Mouse (Mus musculus): ENCODE measurements around the gene Mylk3. TPM values are rescaled to one million over a fixed set of nuclear protein-coding genes. Genes with fewer than 3 reads are reported as not detected.
A peak's percentile ranks its signal among the peaks of the same experiment; 100 is the strongest.

Mylk3 gene
- total RNA-seq, 2 experiments from 2014 or later, result 3.6 to 5.2 TPM

DNA sequence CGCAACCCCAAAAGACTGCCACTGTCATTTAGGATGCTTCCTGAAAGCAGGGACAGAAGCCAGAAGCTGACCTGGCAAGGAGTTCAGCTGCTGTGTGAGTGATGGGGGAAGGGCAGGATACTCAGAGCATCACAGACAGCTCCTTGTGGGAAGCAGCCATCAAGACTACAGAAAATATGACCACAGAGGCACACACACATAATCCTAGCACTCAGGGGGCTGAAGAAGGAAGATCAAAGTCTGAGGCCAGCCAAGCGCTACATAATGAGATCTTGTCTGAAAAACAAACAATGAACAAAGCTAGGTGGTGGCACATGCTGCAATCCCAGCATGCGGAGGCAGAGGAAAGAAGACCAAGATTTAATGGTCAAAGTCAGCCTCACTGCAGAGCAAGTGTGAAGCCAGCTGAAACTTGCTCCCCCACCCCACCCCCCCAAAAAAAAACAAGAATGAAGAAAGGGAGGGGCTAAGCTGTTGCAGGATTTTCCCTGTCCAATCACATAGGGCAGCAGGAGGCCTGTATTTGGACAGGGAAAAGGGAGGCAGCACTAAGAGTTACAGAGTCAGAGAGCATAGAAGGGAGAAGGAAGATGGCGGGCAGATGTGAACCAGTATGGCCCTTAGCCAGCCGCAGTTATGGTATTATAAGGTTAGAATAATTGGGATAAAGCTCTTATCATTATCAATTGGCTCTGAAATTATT, 46.1 kb downstream of the Mylk3 start:
- Histone ChIP-seq H3K27ac (no peak overlapping the region), H3K4me3 (no peak overlapping the region)
- no peak for DNase-seq (ENCODE audit: extremely low spot score in 1 of 2, low spot score in 2 of 2)
- TF ChIP-seq CTCF (IDR thresholded peaks at IDR 0.05), result no peak
- intact Hi-C loops (cut with DNase I), result loop anchor here (5.0 kb wide), 1 partner anchor 52 kb away; no protein-coding TSS in a partner anchor

DNA sequence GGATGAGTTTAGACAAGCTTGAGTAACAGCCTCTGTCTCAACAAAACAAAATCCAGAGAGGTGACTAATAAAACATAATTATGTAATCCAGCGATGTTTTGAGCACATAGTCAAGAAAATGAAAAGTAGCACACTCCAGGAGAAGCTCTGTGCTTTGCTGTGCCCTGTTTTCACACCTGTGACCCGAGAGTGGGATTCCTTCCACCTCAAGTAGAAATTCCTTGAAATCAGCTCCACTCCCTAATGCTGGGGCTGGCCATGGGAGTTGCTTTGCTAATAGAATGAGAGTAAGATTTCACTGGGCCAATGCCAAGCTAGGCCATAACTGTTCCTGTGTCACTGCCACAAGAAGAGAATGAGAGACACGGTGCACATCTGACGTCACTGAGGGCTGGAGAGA, 48.5 kb downstream of the Mylk3 start:
- no peak overlapping the region for H3K27ac ChIP-seq
- H3K4me3 ChIP-seq, result no peak overlapping the region
- TF ChIP-seq CTCF (IDR thresholded peaks at IDR 0.05), result no peak
- intact Hi-C loops (cut with DNase I), result loop anchor here (5.0 kb wide), 1 partner anchor 55 kb away; no protein-coding TSS in a partner anchor
- DNase-seq (ENCODE audit: extremely low spot score in 1 of 2, low spot score in 2 of 2), result no peak

DNA sequence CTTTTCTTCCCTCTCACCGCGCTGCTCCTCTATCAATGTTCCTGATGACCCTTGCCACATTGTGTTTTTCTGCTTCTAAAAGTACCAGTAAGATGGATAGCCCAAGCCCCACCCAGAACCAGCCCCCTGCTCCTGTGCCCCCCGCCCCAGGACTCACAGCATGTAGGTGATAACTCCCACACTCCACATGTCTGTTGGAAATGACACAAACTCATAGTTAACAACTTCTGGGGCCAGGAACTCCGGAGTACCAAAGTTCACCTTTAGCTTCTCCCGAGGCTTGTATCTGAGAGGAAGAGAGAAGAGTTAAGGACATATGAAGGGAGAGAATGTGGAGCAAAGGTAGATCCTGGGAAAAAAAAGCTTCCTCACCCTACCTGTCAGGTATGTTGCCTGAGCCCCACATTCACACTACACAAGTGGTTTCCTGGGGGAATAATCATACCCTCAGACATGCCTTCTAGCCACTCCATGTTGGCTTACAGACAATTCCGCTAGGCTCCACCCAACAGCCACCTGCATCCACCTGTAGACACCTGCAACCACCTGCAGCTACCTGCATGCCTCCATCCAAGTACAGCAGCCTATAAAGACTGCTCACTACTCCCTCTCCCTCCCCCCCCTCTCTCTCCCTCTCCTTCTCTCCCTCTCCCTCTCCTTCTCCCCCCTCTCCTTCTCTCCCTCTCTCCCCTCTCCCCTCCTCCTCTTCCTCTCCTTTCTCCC, 49.8 kb downstream of the Mylk3 start:
- Histone ChIP-seq H3K27ac (no peak overlapping the region), H3K4me3 (no peak overlapping the region)
- no peak for DNase-seq (ENCODE audit: extremely low spot score in 1 of 2, low spot score in 2 of 2)
- no peak for TF ChIP-seq CTCF (IDR thresholded peaks at IDR 0.05)
- intact Hi-C loops (cut with DNase I), result loop anchor here (5.0 kb wide), 1 partner anchor 56 kb away; no protein-coding TSS in a partner anchor

DNA sequence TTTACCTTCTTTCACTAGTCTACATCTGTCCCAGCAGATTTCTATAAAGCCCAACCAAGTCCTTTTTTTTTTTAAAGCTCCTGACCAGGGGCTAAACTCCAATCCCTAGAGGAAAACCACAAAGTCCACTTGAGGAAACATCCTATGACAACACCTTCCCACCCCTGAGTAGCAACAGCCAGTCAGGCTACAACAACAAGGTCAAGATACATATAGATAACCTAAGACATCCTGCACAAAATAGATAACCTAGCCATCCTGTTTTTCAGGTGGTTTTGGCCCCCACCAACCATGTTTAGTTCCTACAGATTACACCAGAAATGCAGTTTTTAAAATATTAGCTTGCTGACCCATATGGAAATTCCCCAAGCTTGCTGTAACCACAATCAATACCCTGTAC, 51.0 kb downstream of the Mylk3 start:
- DNase-seq (ENCODE audit: extremely low spot score in 1 of 2, low spot score in 2 of 2), result no peak
- intact Hi-C loops (cut with DNase I), result loop anchor here (5.0 kb wide), 1 partner anchor 57 kb away; no protein-coding TSS in a partner anchor
- H3K27ac ChIP-seq, result no peak overlapping the region
- TF ChIP-seq CTCF (IDR thresholded peaks at IDR 0.05), result no peak
- H3K4me3 ChIP-seq, result no peak overlapping the region

DNA sequence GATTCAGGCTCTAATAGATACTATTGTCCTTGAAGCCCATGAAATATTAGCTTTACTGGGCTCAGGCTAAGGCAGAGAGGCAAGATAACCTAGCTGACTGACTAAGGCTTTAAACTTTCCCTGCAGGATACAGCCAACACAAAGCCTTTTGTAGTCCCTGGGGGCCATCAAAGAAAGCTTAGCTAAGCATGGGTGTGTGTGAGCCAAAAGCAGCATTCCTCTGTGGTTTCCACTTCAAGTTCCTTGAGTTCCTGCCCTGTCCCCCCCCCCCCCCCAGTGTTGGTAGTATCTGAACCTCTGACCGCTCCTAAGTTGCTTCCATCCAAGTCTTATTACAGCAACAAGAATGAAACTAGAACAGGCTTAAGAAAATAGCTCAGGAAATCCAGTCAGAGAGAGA, 56.6 kb downstream of the Mylk3 start:
- no peak for DNase-seq (ENCODE audit: extremely low spot score in 1 of 2, low spot score in 2 of 2)
- no peak for TF ChIP-seq CTCF (IDR thresholded peaks at IDR 0.05)
- intact Hi-C loops (cut with DNase I), result no loop called here
- Histone ChIP-seq H3K4me3 (no peak overlapping the region), H3K27ac (no peak overlapping the region)

DNA sequence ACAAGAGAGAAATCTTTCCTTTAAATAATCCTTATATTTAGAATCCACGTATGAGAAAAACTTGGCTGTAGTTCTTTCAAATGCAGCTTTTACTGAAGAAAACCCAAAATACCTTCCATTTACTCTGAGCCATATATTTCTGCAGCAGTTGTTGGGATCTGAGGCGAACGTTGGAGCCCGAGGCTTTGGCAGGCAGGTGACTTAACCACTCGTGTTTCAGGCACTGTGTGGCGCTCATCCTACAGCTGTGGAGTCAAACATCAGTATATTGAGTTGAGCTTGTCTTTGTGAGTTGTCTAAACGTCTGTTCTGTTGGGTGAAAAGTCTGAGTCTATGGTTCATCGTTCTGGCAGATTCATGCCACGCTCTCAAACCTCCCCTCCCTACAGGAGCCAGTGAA, 59.1 kb downstream of the Mylk3 start:
- Histone ChIP-seq H3K27ac (no peak overlapping the region), H3K4me3 (no peak overlapping the region)
- TF ChIP-seq CTCF (IDR thresholded peaks at IDR 0.05), result no peak
- no peak for DNase-seq (ENCODE audit: extremely low spot score in 1 of 2, low spot score in 2 of 2)
- intact Hi-C loops (cut with DNase I), result no loop called here

DNA sequence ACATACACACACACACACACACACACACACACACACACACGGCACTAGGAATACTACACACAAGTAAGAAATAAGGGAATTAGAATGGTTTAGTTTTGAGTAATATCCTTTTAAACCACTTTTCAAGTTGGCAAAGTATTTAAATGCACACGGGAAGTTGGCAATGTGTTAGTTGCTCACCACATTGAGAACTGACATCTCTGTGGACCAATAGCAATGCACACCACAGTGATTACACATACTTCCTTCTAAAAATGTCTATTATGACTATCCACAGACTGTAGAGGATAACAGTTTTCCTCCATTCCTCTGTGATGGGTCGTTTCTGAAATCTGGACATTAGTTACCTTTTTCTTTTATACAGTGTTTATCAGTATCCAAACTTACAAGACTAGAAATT, 63.1 kb downstream of the Mylk3 start:
- DNase-seq (ENCODE audit: extremely low spot score in 1 of 2, low spot score in 2 of 2), result no peak
- TF ChIP-seq CTCF (IDR thresholded peaks at IDR 0.05), result no peak
- no peak overlapping the region for H3K4me3 ChIP-seq
- H3K27ac ChIP-seq, result no peak overlapping the region
- intact Hi-C loops (cut with DNase I), result no loop called here

DNA sequence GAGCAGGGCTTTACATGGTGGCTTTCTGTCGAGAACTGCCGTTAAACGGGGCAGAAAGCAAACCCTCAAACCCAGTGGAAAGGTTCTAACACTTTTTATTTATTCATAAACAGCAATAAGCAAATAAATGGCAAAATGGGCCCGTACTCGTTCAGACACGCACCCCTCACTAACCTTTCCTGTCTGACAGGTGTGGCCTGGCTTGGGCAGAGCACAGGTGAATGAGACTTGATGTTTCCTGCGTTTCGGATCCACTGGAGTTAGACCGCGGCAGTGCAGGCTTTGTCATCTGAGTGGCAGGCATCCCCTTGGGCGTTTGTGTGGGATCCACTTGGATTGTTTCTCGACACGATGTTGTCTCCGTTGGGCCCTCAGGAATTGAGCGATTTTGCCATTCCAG, 64.2 kb downstream of the Mylk3 start:
- intact Hi-C loops (cut with DNase I), result no loop called here
- TF ChIP-seq CTCF (IDR thresholded peaks at IDR 0.05), result no peak
- H3K27ac ChIP-seq, result no peak overlapping the region
- no peak overlapping the region for H3K4me3 ChIP-seq
- no peak for DNase-seq (ENCODE audit: extremely low spot score in 1 of 2, low spot score in 2 of 2)

- Histone ChIP-seq H3K27ac (no peak overlapping the region), H3K4me3 (no peak overlapping the region)
- DNase-seq (ENCODE audit: extremely low spot score in 1 of 2, low spot score in 2 of 2), result no peak
- TF ChIP-seq CTCF (IDR thresholded peaks at IDR 0.05), result no peak
- intact Hi-C loops (cut with DNase I), result no loop called here
Measured at GRCm38 (mm10) chr8:85318534-85318933, 67.6 kb downstream of the Mylk3 start.

DNA sequence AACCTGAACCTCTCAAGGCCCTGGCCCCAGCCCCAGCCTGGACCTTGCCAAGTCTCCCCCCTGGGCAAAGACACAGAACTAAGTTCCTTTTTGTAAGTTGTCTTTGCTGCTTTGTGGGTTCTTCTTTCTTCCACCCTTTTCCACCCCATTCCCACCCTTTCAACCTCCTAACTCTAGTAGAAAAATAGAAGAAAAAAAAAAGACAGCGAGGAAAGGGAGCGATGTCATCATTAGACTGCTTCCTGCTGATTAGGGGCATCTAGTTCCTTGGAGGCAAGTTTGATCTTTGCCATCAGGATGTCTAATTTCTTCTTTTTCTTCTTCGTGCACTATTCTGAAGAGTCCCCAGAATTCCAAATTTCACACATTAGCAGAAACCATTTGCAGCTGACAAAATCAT, 73.1 kb downstream of the Mylk3 start:
- Histone ChIP-seq H3K4me3 (no peak overlapping the region), H3K27ac (no peak overlapping the region)
- no peak for DNase-seq (ENCODE audit: extremely low spot score in 1 of 2, low spot score in 2 of 2)
- no peak for TF ChIP-seq CTCF (IDR thresholded peaks at IDR 0.05)
- intact Hi-C loops (cut with DNase I), result no loop called here

DNA sequence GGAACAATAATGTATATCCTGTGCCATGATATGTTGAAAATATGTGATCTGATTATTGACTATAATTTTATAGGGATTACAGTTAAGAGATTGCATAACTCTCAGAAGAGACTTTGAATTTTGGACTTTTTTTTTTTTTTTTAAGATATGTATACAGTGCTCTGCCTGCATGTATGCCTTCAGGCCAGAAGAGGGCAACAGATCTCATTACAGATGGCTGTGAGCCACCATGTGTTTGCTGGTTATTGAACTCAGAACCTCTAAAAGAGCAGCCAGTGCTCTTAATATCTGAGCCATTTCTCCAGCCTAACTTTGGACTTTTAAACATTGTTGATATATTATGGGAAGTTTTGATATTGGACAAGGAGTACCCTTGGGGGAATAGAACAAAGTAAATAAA, 74.4 kb downstream of the Mylk3 start:
- no peak for DNase-seq (ENCODE audit: extremely low spot score in 1 of 2, low spot score in 2 of 2)
- no peak overlapping the region for H3K4me3 ChIP-seq
- H3K27ac ChIP-seq, result no peak overlapping the region
- intact Hi-C loops (cut with DNase I), result loop anchor here (2.0 kb wide), 1 partner anchor 97 kb away; no protein-coding TSS in a partner anchor
- peak; percentile 73 for TF ChIP-seq CTCF (IDR thresholded peaks at IDR 0.05)

GRCm38 (mm10) chr8:85308564-85308963, 77.6 kb downstream of the Mylk3 start:
- no peak for DNase-seq (ENCODE audit: extremely low spot score in 1 of 2, low spot score in 2 of 2)
- intact Hi-C loops (cut with DNase I), result loop anchor here (10.0 kb wide), 1 partner anchor 216 kb away; no protein-coding TSS in a partner anchor
- TF ChIP-seq CTCF (IDR thresholded peaks at IDR 0.05), result no peak
- H3K27ac ChIP-seq, result no peak overlapping the region
- no peak overlapping the region for H3K4me3 ChIP-seq
